Mouse (Mus musculus) bone marrow macrophage, adult 2 months (primary cell): ENCODE results near the gene Nmnat3. TPM values are rescaled to one million over a fixed set of nuclear protein-coding genes. Genes with fewer than 3 reads are reported as not detected.

Experiments
- H3K27ac ChIP-seq: 2 replicates; pipeline ENCODE4 v1.5.1; 2012; ENCODE audit warnings: low read depth, low read length; ENCODE audit not compliant: insufficient read depth
- H3K4me1 ChIP-seq: 2 replicates; pipeline ENCODE4 v1.6.1; 2012; ENCODE audit warnings: low read length; ENCODE audit not compliant: control insufficient read depth, insufficient read depth
- H3K4me3 ChIP-seq: 2 replicates; pipeline ENCODE4 v1.5.1; 2012; ENCODE audit warnings: mild to moderate bottlenecking, low read length, moderate library complexity; ENCODE audit not compliant: insufficient read depth
- CTCF ChIP-seq: IDR thresholded peaks from 2 replicates; pipeline ENCODE4 v1.5.1; 2012; ENCODE audit warnings: low read depth, mild to moderate bottlenecking, low read length, moderate library complexity
- POLR2A ChIP-seq: IDR thresholded peaks from 2 replicates; pipeline ENCODE4 v1.6.1; 2012; ENCODE audit warnings: mild to moderate bottlenecking, low read depth, low read length, borderline replicate concordance
- polyA plus RNA-seq: library from polyadenylated mRNA; stranded (reverse); fragments of >200 nt; gene quantifications from 2 replicates; pipeline ENCODE4 v1.2.4, GENCODE M21; 2012; ENCODE audit not compliant: missing spikeins, insufficient read depth, insufficient read length

The Nmnat3 gene
- polyA plus RNA-seq, 1 experiment: 11.0 TPM

DNA sequence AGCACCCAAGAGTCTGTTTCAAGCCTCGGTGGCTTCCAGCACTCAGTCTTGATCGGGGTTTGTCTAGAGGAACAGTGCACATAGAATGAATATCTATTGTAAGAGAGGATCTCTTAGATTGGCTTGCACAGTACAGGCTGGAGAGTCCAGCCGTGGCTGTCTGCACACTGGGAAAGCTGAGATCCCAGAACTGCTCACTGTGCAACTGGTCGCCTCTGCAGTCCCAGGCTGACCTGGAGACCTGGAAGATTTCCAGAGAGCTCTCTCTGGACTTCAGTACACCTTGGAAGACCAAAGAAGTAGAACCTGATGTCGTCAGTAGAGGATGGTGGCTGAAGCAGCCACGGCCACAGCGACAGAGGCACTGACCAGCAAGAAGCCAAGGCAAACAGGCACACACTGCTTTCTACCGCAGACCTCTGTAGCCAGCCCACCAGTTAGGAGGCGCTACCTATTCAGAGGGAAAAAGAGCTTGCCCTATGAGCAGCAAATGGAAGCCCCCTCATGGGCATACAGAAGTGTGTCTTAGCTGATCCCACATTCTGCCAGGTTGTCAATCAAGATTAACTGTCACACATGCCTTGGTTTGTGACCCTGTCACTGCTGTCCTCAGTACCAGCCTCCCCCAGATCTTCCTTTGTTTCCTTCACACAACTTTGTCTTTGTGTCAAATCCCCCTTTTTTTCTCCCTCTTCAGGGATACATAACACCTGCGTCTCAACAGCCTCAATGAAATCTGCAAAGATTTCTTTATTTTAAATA, 41.4 kb downstream of the Nmnat3 start:
- Histone ChIP-seq H3K4me3 (no peak overlapping the region), H3K4me1 (peaks cover 18% of the 10 kb centered on the region), H3K27ac (no peak overlapping the region)
- no peak for TF ChIP-seq CTCF
- TF ChIP-seq POLR2A: no peak

DNA sequence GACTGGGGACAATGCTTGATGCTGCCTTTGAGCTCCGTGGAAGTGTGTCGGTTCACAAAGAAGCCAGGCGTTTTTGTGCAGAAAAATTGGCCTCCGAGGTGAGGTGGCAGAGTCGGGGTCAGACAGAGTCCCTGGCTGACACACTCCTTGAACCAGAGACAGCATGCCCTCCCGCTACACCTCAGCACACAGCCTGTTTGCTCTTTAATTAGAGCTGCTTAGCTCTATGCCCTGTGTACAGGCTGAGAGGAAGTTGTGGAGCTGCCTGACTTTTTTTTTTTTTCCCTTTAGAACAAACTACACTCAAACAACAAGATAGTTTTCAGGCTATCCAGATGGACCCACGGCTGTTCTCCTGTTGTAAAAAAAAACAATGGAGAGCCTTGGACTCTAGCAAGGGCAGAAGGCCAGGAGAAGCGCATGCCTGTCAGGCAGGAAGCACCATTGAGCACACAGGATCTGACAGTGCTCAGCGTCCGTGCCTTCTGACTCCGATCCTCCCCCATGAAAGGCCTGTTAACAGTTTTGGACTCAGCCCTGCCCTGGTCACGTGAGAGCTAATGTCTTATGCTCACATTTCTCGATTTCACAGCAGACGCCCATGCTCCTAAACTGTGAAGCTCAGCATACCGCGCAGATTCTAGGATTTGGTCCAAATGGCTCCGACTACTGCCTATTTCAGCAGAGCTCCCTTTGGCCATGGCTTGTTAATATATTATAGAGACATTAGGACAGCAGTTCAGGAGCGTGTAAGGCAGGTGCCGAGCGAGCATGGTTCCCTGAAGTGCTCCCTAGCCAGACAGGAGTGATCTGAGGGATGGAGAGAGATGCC, 42.3 kb downstream of the Nmnat3 start:
- no peak for TF ChIP-seq POLR2A
- TF ChIP-seq CTCF: no peak
- no peak overlapping the region for H3K4me3 ChIP-seq
- no peak overlapping the region for H3K27ac ChIP-seq
- H3K4me1 ChIP-seq: peaks cover 20% of the 10 kb centered on the region

DNA sequence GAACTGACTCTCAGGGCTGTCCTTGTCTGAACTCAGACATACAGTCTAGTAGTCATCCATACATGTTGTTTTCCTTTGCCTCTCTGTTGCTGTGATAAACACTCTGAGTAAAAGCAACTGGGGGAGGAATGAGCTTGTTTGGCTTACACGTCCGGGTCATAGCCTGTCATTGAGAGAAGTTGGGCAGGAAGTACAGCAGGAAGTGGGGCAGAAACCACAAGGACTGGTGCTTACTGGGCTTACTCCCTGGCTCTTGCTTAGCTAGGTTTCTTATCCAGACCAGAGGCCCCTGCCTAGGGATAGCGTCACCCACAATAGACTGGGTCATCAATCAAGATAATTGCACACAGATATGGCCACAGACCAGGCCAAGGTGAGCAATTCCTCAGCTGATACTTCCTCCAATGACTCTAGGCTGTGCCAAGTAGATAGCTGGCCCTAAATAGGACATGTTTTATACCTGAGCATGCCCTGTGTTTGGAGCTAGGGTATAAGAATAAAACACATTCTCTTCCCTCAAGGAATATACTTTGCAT, 46.1 kb downstream of the Nmnat3 start:
- peaks cover 19% of the 10 kb centered on the region for H3K4me1 ChIP-seq
- no peak for TF ChIP-seq POLR2A
- no peak for TF ChIP-seq CTCF
- peak overlapping the region; percentile 22; the same call in 1 of the 2 replicates for H3K27ac ChIP-seq
- no peak overlapping the region for H3K4me3 ChIP-seq

DNA sequence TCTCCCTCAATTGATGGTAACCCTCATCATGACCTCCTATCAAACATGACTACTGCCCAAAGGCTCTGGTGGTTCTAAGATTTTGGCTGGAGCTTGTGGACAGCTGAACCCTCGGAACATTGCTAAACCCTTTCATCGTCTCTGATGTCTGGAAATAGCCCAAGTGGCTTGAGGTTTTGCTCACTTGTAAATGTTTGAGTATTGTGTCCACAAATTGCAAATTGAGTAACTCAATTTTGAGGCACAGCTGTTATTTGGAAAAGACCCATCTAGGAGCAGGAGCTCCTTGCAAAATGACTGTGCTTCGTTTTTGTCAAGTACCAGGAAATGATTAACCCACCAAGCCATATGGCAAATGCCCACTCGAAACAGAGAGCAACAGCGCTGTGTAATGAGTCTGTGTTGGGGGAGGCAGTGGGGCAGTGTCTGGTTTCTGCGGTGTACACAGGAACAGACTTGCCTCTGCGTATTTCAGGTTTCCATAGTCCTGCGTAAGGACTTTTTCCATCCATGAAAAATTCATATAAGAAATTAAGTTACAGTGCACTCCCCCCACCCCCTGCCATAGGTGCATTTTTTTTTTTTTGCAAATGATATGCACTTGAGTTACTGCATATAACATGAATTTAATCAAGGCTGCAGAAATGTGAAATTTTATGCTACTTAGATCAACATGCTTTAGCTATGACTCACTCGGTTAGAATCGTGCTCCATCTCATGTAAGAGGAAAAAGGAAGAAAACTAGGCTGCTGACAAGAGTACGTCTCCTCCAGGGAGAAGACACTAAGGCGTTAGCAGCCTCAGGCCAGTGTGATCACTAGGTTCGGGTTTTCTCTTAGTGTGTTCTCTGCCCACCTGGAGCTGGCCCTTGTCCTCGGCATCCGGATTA, 50.9 kb downstream of the Nmnat3 start:
- H3K4me1 ChIP-seq: peaks cover 8% of the 10 kb centered on the region
- TF ChIP-seq CTCF (no peak), POLR2A (no peak)
- no peak overlapping the region for H3K4me3 ChIP-seq
- H3K27ac ChIP-seq: no peak overlapping the region

DNA sequence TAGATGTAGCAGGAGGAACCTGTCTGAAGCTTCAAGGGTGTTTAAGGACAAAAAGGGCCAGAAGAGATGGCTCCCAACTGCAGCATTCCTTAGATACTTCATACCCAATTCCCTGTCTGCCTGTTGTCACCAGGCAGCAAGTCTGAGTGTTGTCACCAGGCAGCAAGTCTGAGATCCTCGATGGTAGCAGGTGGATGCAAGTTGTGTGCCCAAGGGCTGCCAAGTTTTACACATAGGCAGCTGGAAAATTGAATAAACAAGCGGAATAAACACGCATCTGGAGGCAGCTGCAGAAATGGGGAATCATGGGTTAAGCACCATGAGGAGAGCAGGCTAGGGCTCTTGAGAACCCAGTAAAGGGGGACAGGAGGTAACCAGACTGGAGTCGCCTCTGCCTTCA, 52.7 kb downstream of the Nmnat3 start:
- TF ChIP-seq CTCF (no peak), POLR2A (no peak)
- Histone ChIP-seq H3K4me3 (no peak overlapping the region), H3K27ac (no peak overlapping the region), H3K4me1 (0 out of 2 replicates have a peak, but pooled peaks cover 2% of the 10 kb centered on the region)

DNA sequence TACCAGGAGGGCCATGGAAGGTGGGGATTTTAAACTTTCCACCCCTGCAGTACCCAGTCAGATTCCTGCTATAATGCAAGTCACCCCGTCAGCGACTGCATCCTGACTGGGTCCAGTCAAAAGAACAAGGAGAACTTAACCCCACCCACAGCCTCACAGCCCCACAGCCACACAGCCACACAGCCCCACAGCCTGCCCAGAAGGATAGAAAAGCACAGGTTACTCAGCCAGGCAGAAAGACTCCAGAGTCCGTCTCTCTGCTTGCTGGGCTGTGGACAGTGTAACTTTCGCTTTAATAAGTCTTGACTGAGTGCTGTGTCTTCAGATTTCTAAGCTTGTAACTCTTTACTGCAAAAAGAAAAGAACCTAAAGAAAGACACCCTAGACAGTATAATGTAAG, 53.2 kb downstream of the Nmnat3 start:
- H3K4me3 ChIP-seq: no peak overlapping the region
- TF ChIP-seq CTCF: no peak
- no peak for TF ChIP-seq POLR2A
- 0 out of 2 replicates have a peak, but pooled peaks cover 2% of the 10 kb centered on the region for H3K4me1 ChIP-seq
- no peak overlapping the region for H3K27ac ChIP-seq

DNA sequence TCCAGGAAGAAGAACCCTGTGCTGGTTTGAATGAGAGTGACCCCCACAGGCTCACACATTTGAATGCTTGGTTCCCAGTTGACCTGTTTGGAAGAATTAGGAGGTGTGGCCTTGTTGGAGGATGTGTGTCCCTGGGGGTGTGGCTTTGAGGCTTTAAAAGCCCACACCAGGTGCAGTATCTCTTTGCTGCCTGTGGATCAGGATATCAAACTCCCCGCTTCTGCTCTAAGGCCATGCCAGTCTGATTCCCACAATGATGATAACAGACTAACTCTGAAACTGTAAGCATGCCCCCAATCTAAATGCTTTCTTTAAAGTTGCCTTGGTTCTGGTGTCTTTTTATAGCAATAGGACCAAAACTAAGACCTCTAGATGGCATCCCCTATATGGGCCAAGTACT, 58.6 kb downstream of the Nmnat3 start:
- Histone ChIP-seq H3K27ac (no peak overlapping the region), H3K4me1 (peaks cover 7% of the 10 kb centered on the region), H3K4me3 (no peak overlapping the region)
- TF ChIP-seq CTCF (no peak), POLR2A (no peak)

DNA sequence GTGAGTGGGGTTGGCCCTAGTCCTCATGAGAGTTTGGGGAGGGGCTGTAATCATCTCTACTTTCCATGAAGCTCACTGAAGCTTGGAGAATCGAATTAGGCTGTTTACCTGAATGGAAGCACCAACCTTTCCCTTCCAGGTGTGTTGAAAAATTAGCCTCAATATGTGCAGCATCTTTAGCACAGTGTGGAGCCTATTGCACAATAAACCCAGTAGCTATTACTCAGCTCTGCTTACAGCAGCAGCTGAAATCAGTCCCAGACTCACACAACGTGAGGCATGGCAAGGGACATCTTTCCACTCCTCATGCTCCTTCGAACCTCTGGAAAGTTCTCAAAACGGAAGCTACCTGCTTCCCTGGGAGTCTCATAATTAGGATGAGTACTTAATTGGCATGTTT, 59.0 kb downstream of the Nmnat3 start:
- Histone ChIP-seq H3K4me3 (no peak overlapping the region), H3K27ac (no peak overlapping the region), H3K4me1 (peaks cover 11% of the 10 kb centered on the region)
- TF ChIP-seq CTCF: no peak
- TF ChIP-seq POLR2A: no peak

DNA sequence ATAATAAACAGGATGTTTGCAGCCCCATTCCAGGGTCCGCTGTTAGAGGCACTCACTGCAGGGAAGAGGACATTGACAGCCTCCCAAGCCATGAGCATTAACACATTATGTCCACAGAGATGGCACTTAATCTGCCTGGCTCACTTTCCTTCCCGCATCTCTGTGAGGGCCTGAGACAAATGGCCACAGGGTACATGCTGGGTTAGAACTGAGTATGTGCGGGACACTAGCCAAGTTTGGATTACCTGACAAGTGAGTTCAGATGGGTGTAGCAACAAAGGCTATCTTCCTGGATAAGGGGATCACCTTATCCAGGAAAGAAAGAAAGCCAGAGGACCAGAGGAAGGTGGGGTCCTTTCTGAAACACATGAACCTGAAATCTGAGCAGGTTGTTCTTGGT, 59.8 kb downstream of the Nmnat3 start:
- peaks cover 16% of the 10 kb centered on the region for H3K4me1 ChIP-seq

More for the DNA sequence above, 59.8 kb downstream of the Nmnat3 start:
- no peak for TF ChIP-seq POLR2A
- TF ChIP-seq CTCF: no peak
- Histone ChIP-seq H3K27ac (no peak overlapping the region), H3K4me3 (no peak overlapping the region)
